Mouse (Mus musculus) forebrain, embryonic 11.5 days (tissue): ENCODE measurements at regions not wholly inside any gene's neighbourhood (a gene's known extent, or its start where the extent isn't known, plus 50 kb on each side); places are given as distances from the start of the nearest gene placed in this dataset.

Experiments used
- ATAC-seq: fragments of 200-750 bp; cut with Nextera tagmentation; replicated peaks from 2 replicates; pipeline ENCODE4 v1.8.0; 2017; ENCODE audit warnings: moderate TSS enrichment; ENCODE audit not compliant: low FRiP score
- DNase-seq: peaks from one replicate; pipeline ENCODE4 v3.0.0-alpha.2; 2017; ENCODE audit warnings: low spot score
- H3K27ac ChIP-seq: fragments of 300-500 bp; sonication (generic); 2 replicates; pipeline ENCODE4 v1.5.1; 2014; ENCODE audit warnings: low read depth, low read length
- H3K27me3 ChIP-seq: fragments of 300-500 bp; sonication (generic); 2 replicates; pipeline ENCODE4 v1.6.1; 2014; ENCODE audit warnings: mild to moderate bottlenecking, low read length, mixed read lengths; ENCODE audit not compliant: control insufficient read depth, insufficient read depth
- H3K36me3 ChIP-seq: fragments of 300-500 bp; sonication (generic); 2 replicates; pipeline ENCODE4 v1.6.1; 2014; ENCODE audit warnings: mild to moderate bottlenecking, low read length, moderate library complexity, mixed read lengths; ENCODE audit not compliant: control insufficient read depth, insufficient read depth
- H3K4me1 ChIP-seq: fragments of 300-500 bp; sonication (generic); replicated peaks from 2 replicates; pipeline ENCODE4 v1.6.1; 2014; ENCODE audit warnings: low read length, mixed read lengths; ENCODE audit not compliant: control insufficient read depth, insufficient read depth
- H3K4me2 ChIP-seq: fragments of 300-500 bp; sonication (generic); 2 replicates; pipeline ENCODE4 v1.6.1; 2014; ENCODE audit warnings: low read depth, mild to moderate bottlenecking, low read length, moderate library complexity, mixed read lengths; ENCODE audit not compliant: severe bottlenecking
- H3K4me3 ChIP-seq: fragments of 300-500 bp; sonication (generic); 2 replicates; pipeline ENCODE4 v1.5.1; 2014; ENCODE audit warnings: low read depth, low read length
- H3K9ac ChIP-seq: fragments of 300-500 bp; sonication (generic); 2 replicates; pipeline ENCODE4 v1.6.1; 2014; ENCODE audit warnings: low read length
- H3K9me3 ChIP-seq: fragments of 300-500 bp; sonication (generic); 2 replicates; pipeline ENCODE4 v1.6.1; 2016; ENCODE audit warnings: low read length, mixed read lengths; ENCODE audit not compliant: control insufficient read depth
- WGBS: fragments of 180-500 bp; shearing (Covaris S2); extraction: QIAGEN DNeasy Blood & Tissue Kit; methylation state at CpG from one replicate; pipeline ENCODE4 v1.1.7; 2014; 5-methylcytosine and 5-hydroxymethylcytosine counted together

DNA sequence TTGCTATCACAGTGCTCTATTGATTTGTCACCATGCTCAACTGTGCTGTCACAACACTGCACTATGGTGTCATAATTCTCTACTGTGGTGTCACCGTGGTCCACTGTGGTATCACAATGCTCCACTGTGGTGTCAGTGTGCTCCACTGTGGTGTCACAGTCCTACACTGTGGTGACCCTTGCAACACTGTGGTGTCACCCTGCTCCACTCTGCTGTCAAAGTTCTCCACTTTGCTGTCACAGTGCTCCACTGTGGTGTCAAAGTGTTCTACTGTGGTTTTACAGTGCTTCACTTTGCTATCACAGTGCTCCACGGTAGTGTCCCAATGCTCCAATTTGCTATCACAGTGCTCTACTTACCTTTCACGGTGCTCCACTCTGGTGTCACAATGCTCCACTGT lies 74.3 kb upstream of the Trpm1 start:
- Histone ChIP-seq H3K4me3 (no peak overlapping the region), H3K4me1 (no peaks in the 10 kb centered on the region), H3K27ac (no peak overlapping the region), H3K4me2 (no peak overlapping the region), H3K9ac (no peak overlapping the region), H3K9me3 (no peaks in the 10 kb centered on the region), H3K27me3 (no peaks in the 10 kb centered on the region), H3K36me3 (no peaks in the 10 kb centered on the region)
- no peak for DNase-seq
- 90% methylated on average over 3 of the region's 3 CpGs for WGBS
- ATAC-seq = no peak

DNA sequence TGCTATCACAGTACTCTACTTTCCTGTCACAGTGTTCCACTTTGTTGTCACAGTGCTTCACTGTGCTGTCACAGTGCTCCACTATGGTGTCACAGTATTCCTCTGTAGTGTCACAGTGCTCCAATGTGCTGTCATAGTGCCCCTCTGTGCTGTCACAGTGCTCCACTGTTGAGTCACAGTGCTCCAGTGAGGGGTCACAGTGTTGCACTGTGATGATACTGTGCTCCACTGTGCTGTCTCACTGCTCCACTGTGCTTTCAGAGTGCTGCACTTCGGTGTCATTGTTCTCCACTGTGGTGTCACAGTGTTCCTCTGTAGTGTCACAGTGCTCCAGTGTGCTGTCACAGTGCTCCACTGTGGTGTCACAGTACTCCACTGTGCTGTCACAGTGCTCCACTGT lies 75.0 kb upstream of the Trpm1 start:
- Histone ChIP-seq H3K4me2 (no peak overlapping the region), H3K27ac (no peak overlapping the region), H3K4me1 (no peaks in the 10 kb centered on the region), H3K36me3 (no peaks in the 10 kb centered on the region), H3K9me3 (no peaks in the 10 kb centered on the region), H3K4me3 (no peak overlapping the region), H3K9ac (no peak overlapping the region), H3K27me3 (no peaks in the 10 kb centered on the region)
- 82% methylated on average over 1 of the region's 1 CpGs for WGBS
- no peak for ATAC-seq
- no peak for DNase-seq

DNA sequence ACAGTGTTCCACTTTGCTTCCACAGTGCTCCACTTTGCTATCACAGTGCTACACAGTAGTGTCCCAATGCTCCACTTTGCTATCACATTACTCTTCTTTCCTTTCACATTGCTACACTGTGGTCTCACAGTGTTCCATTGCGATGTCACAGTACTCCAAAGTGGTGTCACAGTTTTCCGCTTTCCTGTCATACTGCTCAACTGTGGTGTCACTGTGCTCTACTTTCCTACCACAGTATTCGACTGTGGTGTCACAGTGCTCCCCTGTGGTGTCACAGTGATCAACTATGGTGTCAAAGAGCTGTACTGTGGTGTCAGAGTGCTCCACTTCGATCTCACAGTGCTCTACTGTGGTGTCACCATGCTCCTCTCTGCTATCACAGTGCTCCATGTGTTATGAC lies 76.1 kb upstream of the Trpm1 start:
- Histone ChIP-seq H3K9ac (no peak overlapping the region), H3K36me3 (no peaks in the 10 kb centered on the region), H3K4me1 (no peaks in the 10 kb centered on the region), H3K4me2 (no peak overlapping the region), H3K27ac (no peak overlapping the region), H3K9me3 (no peaks in the 10 kb centered on the region), H3K4me3 (no peak overlapping the region), H3K27me3 (no peaks in the 10 kb centered on the region)
- DNase-seq (peak; percentile 17), ATAC-seq (no peak)
- WGBS = 81% methylated on average over 4 of the region's 4 CpGs

DNA sequence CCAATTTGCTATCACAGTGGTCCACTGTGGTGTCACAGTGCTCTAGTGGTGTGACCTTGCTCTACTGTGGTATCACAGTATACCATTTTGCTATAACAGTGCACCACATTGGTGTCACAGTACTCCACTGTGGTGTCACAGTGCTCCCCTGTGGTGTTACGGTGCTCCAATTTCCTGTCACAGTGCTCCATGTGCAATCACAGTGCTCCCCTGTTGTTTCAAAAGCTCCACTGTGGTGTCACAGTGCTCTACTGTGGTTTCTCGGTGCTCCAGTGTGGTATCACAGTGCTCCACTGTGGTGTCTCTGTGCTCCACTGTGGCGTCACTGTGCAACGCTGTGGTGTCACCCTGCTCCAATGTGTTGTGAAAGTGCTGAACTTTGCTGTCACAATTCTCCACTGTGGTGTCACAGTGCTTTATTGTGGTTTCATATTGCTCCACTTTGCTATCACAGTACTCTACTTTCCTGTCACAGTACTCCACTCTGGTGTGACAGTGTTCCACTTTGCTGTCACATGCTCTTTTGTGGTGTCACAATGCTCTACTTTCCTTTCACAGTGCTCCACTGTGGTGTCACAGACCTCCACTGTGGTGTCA lies 76.8 kb upstream of the Trpm1 start:
- H3K4me2 ChIP-seq = no peak overlapping the region
- no peak overlapping the region for H3K27ac ChIP-seq
- H3K9ac ChIP-seq = no peak overlapping the region
- H3K4me3 ChIP-seq = no peak overlapping the region
- DNase-seq (no peak), ATAC-seq (no peak)
- H3K27me3 ChIP-seq = no peaks in the 10 kb centered on the region
- H3K36me3 ChIP-seq = no peaks in the 10 kb centered on the region
- 94% methylated on average over 4 of the region's 4 CpGs for WGBS
- no peaks in the 10 kb centered on the region for H3K4me1 ChIP-seq
- H3K9me3 ChIP-seq = no peaks in the 10 kb centered on the region

DNA sequence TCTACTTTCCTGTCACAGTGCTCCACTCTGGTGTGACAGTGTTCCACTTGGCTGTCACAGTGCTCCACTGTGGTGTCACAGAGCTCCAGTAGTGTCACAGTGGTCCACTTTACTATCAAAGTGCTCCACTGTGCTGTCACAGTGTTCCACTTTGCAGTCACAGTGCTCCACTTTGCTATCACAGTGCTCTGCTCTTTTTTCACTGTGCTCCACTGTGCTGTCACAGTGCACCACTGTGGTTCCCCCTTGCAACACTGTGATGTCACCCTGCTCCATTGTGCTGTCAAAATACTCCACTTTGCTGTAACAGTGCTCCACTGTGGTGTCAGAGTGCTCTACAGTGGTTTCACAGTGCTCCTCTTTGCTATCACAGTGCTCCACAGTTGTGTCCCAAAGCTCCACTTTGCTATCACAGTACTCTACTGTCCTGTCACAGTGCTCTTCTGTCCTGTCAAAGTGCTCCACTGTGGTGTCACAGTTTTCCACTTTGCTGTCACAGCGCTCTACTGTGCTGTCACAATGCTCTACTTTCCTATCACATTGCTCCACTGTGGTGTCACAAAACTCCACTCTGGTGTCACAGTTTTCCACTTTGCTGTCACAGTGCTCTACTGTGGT lies 77.8 kb upstream of the Trpm1 start:
- Histone ChIP-seq H3K27me3 (no peaks in the 10 kb centered on the region), H3K27ac (no peak overlapping the region), H3K9ac (no peak overlapping the region), H3K4me1 (no peaks in the 10 kb centered on the region), H3K4me3 (no peak overlapping the region), H3K9me3 (no peaks in the 10 kb centered on the region), H3K4me2 (no peak overlapping the region), H3K36me3 (no peaks in the 10 kb centered on the region)
- no peak for ATAC-seq
- 84% methylated on average over 1 of the region's 1 CpGs for WGBS
- peak; percentile 36 for DNase-seq

DNA sequence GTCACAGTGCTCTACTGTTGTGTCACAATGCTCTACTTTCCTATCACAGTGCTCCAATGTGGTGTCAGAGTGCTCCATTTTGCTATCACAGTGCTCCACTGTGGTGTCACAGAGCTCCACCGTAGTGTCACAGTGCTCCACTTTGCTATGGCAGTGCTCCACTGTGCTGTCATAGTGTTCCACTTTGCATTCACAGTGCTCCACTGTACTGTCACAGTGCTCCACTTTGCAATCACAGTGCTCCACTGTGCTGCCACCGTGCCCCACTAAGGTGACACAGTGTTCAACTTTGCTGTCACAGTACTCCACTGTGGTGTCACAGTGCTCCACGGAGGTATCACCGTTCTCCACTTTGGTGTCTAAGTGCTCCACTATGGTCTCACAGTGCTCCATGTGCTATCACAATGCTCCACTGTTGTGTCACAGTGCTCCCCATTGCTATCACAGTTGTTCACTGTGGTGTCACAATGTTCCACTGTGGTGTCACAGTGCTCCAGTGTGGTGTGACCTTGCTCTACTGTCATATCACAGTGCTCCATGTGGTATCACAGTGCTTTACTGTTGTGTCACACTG lies 78.9 kb upstream of the Trpm1 start:
- Histone ChIP-seq H3K4me3 (no peak overlapping the region), H3K4me2 (no peak overlapping the region), H3K9me3 (no peaks in the 10 kb centered on the region), H3K4me1 (no peaks in the 10 kb centered on the region), H3K36me3 (no peaks in the 10 kb centered on the region), H3K27ac (no peak overlapping the region), H3K27me3 (no peaks in the 10 kb centered on the region), H3K9ac (no peak overlapping the region)
- ATAC-seq (no peak), DNase-seq (peak; percentile 43)
- 90% methylated on average over 4 of the region's 4 CpGs for WGBS

DNA sequence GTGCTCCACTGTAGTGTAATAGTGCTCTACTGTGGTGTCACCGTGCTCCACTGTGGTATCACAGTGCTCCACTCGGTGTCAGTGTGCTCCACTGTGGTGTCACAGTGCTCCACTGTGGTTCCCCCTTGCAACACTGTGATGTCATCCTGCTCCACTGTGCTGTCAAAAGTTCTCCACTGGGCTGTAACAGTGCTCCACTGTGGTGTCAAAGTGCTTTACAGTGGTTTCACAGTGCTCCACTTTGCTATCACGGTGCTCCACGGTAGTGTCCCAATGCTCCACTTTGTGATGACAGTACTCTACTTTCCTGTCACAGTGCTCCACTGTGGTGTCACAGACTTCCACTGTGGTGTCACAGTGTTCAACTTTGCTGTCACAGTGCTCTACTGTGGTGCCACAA lies 79.4 kb upstream of the Trpm1 start:
- 97% methylated on average over 4 of the region's 4 CpGs for WGBS
- Histone ChIP-seq H3K4me2 (no peak overlapping the region), H3K4me3 (no peak overlapping the region), H3K27me3 (no peaks in the 10 kb centered on the region), H3K36me3 (no peaks in the 10 kb centered on the region), H3K9me3 (no peaks in the 10 kb centered on the region), H3K27ac (no peak overlapping the region), H3K4me1 (no peaks in the 10 kb centered on the region), H3K9ac (no peak overlapping the region)
- peak; percentile 7; the same call in 1 of the 2 replicates for ATAC-seq
- DNase-seq = no peak

DNA sequence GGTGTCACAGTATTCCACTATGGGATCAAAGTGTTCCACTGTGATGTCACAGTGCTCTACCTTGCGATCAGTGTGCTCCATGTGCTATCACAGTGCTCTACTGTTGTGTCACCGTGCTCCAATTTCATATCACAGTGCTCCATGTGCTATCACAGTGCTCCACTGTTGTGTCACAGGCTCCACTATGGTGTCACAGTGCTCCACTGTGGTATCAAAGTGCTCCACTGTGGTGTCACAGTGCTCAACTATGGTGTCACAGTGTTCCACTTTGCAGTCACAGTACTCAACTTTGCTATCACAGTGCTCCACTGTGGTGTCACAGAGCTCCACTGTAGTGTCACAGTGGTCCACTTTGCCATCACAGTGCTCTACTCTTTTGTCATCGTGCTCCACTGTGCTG lies 79.9 kb upstream of the Trpm1 start:
- H3K27ac ChIP-seq = no peak overlapping the region
- no peak overlapping the region for H3K4me3 ChIP-seq
- no peaks in the 10 kb centered on the region for H3K9me3 ChIP-seq
- no peaks in the 10 kb centered on the region for H3K4me1 ChIP-seq
- no peaks in the 10 kb centered on the region for H3K36me3 ChIP-seq
- WGBS = 90% methylated on average over 3 of the region's 3 CpGs
- DNase-seq = peak; percentile 39
- no peak overlapping the region for H3K9ac ChIP-seq
- no peaks in the 10 kb centered on the region for H3K27me3 ChIP-seq
- H3K4me2 ChIP-seq = no peak overlapping the region
- ATAC-seq = peak; percentile 61

DNA sequence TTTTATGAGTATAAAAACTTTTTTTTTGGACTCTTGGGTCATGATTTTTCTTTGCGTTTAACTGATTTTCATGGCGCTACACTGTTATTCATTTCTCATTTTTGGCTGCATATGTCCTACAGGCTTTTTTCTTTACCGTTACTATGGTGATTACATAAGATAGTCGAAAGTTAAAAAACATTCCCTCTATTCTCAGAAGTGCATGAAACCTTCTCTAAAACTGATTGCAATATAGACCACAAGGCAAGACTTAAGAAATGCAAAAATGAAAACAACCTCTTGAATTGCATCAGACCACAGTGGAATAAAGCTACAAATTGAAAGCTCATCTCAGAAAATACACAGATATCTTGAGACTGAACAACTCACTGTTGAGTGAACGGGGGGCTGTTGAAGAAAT lies 82.7 kb upstream of the Trpm1 start:
- no peak overlapping the region for H3K4me3 ChIP-seq
- no peak overlapping the region for H3K9ac ChIP-seq
- ATAC-seq (no peak), DNase-seq (no peak)
- 92% methylated on average over 5 of the region's 5 CpGs for WGBS
- H3K27ac ChIP-seq = no peak overlapping the region
- H3K4me2 ChIP-seq = no peak overlapping the region
- no peaks in the 10 kb centered on the region for H3K27me3 ChIP-seq
- H3K4me1 ChIP-seq = no peaks in the 10 kb centered on the region
- H3K9me3 ChIP-seq = no peaks in the 10 kb centered on the region
- H3K36me3 ChIP-seq = no peaks in the 10 kb centered on the region
